Mouse (Mus musculus): ENCODE measurements around the gene Eif4a2. TPM values are rescaled to one million over a fixed set of nuclear protein-coding genes. Genes with fewer than 3 reads are reported as not detected.

The Eif4a2 gene
- polyA plus RNA-seq, 2 experiments = 260 to 683 TPM

- WGBS = 80% methylated on average over 12 of the region's 12 CpGs
- H3K27ac ChIP-seq (replicated peaks; ENCODE audit: low read depth, low read length) = no peak overlapping the region
- no peaks in the 10 kb centered on the region for H3K9me3 ChIP-seq (ENCODE audit: control insufficient read depth, low read length)
- peaks cover 72% of the 10 kb centered on the region for H3K36me3 ChIP-seq (ENCODE audit: control insufficient read depth, insufficient read depth, low read length)
- no peak overlapping the region for H3K4me2 ChIP-seq (replicated peaks; ENCODE audit: low read depth, low read length, severe bottlenecking)
- DNase-seq (ENCODE audit: low spot score) (no peak), ATAC-seq (ENCODE audit: low FRiP score, low read depth) (no peak)
- H3K4me1 ChIP-seq (ENCODE audit: control insufficient read depth, insufficient read depth, low read length) = peaks cover 13% of the 10 kb centered on the region
- no peak overlapping the region for H3K9ac ChIP-seq (ENCODE audit: low read depth, low read length, severe bottlenecking)
- no peak overlapping the region for H3K4me3 ChIP-seq (replicated peaks; ENCODE audit: low read length)
- no peak for TF ChIP-seq POLR2A (IDR thresholded peaks at IDR 0.05; ENCODE audit: borderline replicate concordance, extremely low read depth, insufficient read depth, insufficient read length)
- no peaks in the 10 kb centered on the region for H3K27me3 ChIP-seq (ENCODE audit: control insufficient read depth, insufficient read depth, low read length)
These were observed 5.1 kb downstream of the Eif4a2 start for GRCm38 (mm10) chr16:23112348-23112747.

DNA sequence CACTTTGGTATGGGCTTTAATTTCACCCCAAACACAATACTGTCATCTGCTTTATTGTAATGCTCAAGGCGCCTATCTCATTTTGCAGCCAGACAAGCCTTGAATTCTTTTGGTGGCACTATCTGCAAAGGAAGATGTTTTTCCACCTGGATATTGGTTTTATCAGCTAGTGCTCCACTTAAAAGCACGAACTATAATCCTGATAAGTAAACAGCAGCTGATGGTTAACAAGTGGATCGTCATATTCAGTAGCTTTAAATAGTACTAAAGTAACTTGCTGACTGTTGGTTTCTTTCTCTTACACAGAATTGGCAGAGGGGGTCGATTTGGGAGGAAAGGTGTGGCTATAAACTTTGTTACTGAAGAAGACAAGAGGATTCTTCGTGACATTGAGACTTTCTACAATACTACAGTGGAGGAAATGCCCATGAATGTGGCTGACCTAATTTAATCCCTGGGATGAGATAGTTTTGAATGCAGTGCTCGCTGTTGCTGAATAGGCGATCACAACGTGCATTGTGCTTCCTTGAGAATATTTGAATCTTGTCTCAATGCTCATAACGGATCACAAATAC, 5.7 kb downstream of the Eif4a2 start:
- Histone ChIP-seq H3K36me3 (ENCODE audit: control insufficient read depth, insufficient read depth, low read length) (peaks cover 74% of the 10 kb centered on the region), H3K9me3 (ENCODE audit: control insufficient read depth, low read length) (no peaks in the 10 kb centered on the region), H3K27me3 (ENCODE audit: control insufficient read depth, insufficient read depth, low read length) (no peaks in the 10 kb centered on the region), H3K4me1 (ENCODE audit: control insufficient read depth, insufficient read depth, low read length) (peaks cover 13% of the 10 kb centered on the region), H3K4me3 (replicated peaks; ENCODE audit: low read length) (no peak overlapping the region), H3K4me2 (replicated peaks; ENCODE audit: low read depth, low read length, severe bottlenecking) (no peak overlapping the region), H3K27ac (replicated peaks; ENCODE audit: low read depth, low read length) (no peak overlapping the region), H3K9ac (ENCODE audit: low read depth, low read length, severe bottlenecking) (no peak overlapping the region)
- TF ChIP-seq POLR2A (IDR thresholded peaks at IDR 0.05; ENCODE audit: borderline replicate concordance, extremely low read depth, insufficient read depth, insufficient read length) = no peak
- no peak for ATAC-seq (ENCODE audit: low FRiP score, low read depth)
- 55% methylated on average over 9 of the region's 9 CpGs for WGBS
- DNase-seq (ENCODE audit: low spot score) = no peak

DNA sequence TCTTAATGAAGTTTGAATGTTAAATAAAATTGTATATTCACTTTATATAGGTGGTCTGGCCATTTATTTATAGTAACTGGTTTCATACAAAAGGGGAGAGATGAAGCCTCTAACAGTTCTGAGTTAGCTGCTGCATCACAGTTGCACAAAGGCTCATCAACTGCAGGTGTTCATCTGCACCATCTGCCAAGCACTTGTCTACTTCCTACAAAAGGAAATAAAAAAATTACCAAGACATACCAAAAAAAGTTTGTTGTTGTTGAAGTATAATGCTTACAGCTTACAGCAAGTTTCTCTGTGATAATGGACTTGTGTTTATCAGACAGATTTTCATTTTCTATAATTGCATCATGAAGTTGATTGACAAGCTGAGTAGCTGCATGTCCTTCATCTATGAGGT, 6.7 kb downstream of the Eif4a2 start:
- no peaks in the 10 kb centered on the region for H3K9me3 ChIP-seq (ENCODE audit: control insufficient read depth, low read length)
- H3K4me1 ChIP-seq (ENCODE audit: control insufficient read depth, insufficient read depth, low read length) = peaks cover 13% of the 10 kb centered on the region
- H3K9ac ChIP-seq (ENCODE audit: low read depth, low read length, severe bottlenecking) = no peak overlapping the region
- DNase-seq (ENCODE audit: low spot score) = no peak
- no peak overlapping the region for H3K4me3 ChIP-seq (replicated peaks; ENCODE audit: low read length)
- no peak overlapping the region for H3K4me2 ChIP-seq (replicated peaks; ENCODE audit: low read depth, low read length, severe bottlenecking)
- no peak for TF ChIP-seq POLR2A (IDR thresholded peaks at IDR 0.05; ENCODE audit: borderline replicate concordance, extremely low read depth, insufficient read depth, insufficient read length)
- H3K36me3 ChIP-seq (ENCODE audit: control insufficient read depth, insufficient read depth, low read length) = peaks cover 68% of the 10 kb centered on the region
- H3K27ac ChIP-seq (replicated peaks; ENCODE audit: low read depth, low read length) = no peak overlapping the region
- ATAC-seq (ENCODE audit: low FRiP score, low read depth) = no peak
- H3K27me3 ChIP-seq (ENCODE audit: control insufficient read depth, insufficient read depth, low read length) = no peaks in the 10 kb centered on the region

DNA sequence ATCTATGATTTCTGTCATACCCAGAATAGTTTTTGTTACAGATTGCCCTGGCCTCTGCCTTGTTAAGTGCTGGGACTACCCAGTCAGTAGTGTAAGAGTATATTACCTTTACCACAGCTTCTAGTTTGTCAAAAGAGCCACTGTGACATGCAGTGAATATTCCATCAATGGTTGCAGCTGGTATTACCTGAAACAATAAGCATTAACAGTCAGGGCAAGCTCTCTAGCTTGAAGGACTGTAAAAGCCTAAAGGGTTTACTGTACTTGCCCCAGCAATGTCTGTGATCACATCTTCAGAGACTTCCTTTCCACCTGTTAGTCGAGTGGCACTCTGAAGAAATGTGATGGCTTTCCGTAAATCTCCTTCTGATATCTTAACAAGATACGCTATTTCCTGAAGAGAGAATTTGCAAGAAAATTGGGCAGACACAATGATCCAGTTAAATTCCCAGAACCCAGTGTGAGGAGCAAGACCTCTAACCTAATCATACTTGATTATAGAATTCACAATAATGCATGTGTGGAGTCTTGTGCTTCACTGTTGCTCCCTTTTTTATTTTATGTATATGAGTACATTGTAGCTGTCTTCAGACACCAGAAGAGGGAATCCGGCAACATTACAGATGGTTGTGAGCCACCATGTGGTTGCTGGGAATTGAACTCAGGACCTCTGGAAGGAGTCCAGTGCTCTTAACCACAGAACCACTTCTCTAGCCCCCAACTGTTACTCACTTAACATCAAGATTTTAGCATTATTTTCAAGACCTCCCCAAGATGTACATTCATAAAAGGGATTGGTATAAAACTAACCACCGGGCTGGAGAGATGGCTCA, 7.3 kb downstream of the Eif4a2 start:
- Histone ChIP-seq H3K4me1 (ENCODE audit: control insufficient read depth, insufficient read depth, low read length) (peaks cover 10% of the 10 kb centered on the region), H3K27ac (replicated peaks; ENCODE audit: low read depth, low read length) (no peak overlapping the region), H3K36me3 (ENCODE audit: control insufficient read depth, insufficient read depth, low read length) (peaks cover 66% of the 10 kb centered on the region), H3K9me3 (ENCODE audit: control insufficient read depth, low read length) (no peaks in the 10 kb centered on the region), H3K27me3 (ENCODE audit: control insufficient read depth, insufficient read depth, low read length) (no peaks in the 10 kb centered on the region), H3K4me3 (replicated peaks; ENCODE audit: low read length) (no peak overlapping the region), H3K9ac (ENCODE audit: low read depth, low read length, severe bottlenecking) (no peak overlapping the region), H3K4me2 (replicated peaks; ENCODE audit: low read depth, low read length, severe bottlenecking) (no peak overlapping the region)
- DNase-seq (ENCODE audit: low spot score) = no peak
- WGBS = 63% methylated on average over 5 of the region's 5 CpGs
- no peak for TF ChIP-seq POLR2A (IDR thresholded peaks at IDR 0.05; ENCODE audit: borderline replicate concordance, extremely low read depth, insufficient read depth, insufficient read length)
- 0 out of 2 replicates have a peak, but pooled peaks have one; percentile 12 for ATAC-seq (ENCODE audit: low FRiP score, low read depth)

DNA sequence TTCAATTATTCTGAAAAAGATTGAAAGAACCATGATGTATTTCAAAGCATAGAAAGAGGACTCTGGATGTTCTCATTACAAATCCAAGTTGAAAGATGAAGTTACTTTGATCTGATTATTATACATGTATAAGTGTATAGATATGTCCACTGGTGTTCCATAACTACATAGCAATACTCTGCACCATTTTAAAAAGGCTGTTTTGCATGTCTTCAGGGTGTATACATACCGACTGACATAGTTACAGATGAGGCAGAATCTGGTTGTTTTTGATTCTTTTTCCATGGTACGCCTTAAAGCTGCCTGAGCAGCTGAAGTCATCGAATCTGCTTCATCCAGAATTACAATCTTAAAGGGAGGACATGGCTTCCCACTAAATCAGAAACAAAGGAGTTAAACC, 8.2 kb downstream of the Eif4a2 start:
- no peak overlapping the region for H3K4me2 ChIP-seq (replicated peaks; ENCODE audit: low read depth, low read length, severe bottlenecking)
- no peak overlapping the region for H3K27ac ChIP-seq (replicated peaks; ENCODE audit: low read depth, low read length)
- H3K9me3 ChIP-seq (ENCODE audit: control insufficient read depth, low read length) = no peaks in the 10 kb centered on the region
- ATAC-seq (ENCODE audit: low FRiP score, low read depth) (no peak), DNase-seq (ENCODE audit: low spot score) (no peak)
- TF ChIP-seq POLR2A (IDR thresholded peaks at IDR 0.05; ENCODE audit: borderline replicate concordance, extremely low read depth, insufficient read depth, insufficient read length) = no peak
- no peaks in the 10 kb centered on the region for H3K27me3 ChIP-seq (ENCODE audit: control insufficient read depth, insufficient read depth, low read length)
- H3K4me1 ChIP-seq (ENCODE audit: control insufficient read depth, insufficient read depth, low read length) = peaks cover 2% of the 10 kb centered on the region; the same call in 1 of the 2 replicates
- no peak overlapping the region for H3K9ac ChIP-seq (ENCODE audit: low read depth, low read length, severe bottlenecking)
- peaks cover 59% of the 10 kb centered on the region for H3K36me3 ChIP-seq (ENCODE audit: control insufficient read depth, insufficient read depth, low read length)
- WGBS = 82% methylated on average over 3 of the region's 3 CpGs
- no peak overlapping the region for H3K4me3 ChIP-seq (replicated peaks; ENCODE audit: low read length)
